Mouse (Mus musculus) cerebellum, adult 2 months (tissue): ENCODE results near the gene Slc30a4.

Source experiments
- CTCF ChIP-seq: fragments of 200-500 bp; IDR thresholded peaks from 2 replicates; pipeline ENCODE4 v1.5.1; 2011; ENCODE audit warnings: low read depth, mild to moderate bottlenecking, control low read depth, low read length, moderate library complexity, borderline replicate concordance; ENCODE audit not compliant: insufficient read depth
- POLR2A ChIP-seq: fragments of 200-500 bp; IDR thresholded peaks from 2 replicates; pipeline ENCODE4 v1.6.1; 2011; ENCODE audit warnings: low read length, control low read depth, borderline replicate concordance; ENCODE audit not compliant: insufficient read depth

- TF ChIP-seq POLR2A = no peak
- no peak for TF ChIP-seq CTCF
Observed at GRCm38 (mm10) chr2:122683641-122684040, 18.8 kb downstream of the Slc30a4 start.
